Mouse (Mus musculus): ENCODE data around the gene Hoxb9.

The Hoxb9 gene

GRCm38 (mm10) chr11:96284774-96285734 is 13.8 kb downstream of the Hoxb9 start:
- no peak for DNase-seq

- DNase-seq = peak; percentile 62
These were observed 14.8 kb downstream of the Hoxb9 start, which contains the start of gene Hoxb7 for GRCm38 (mm10) chr11:96285771-96286738. Gene Hoxb7, plus strand, starts transcription at chr11:96286623.

- no peak for DNase-seq
These were observed 15.6 kb downstream of the Hoxb9 start for GRCm38 (mm10) chr11:96286739-96287385.

GRCm38 (mm10) chr11:96287411-96287810 is 16.2 kb downstream of the Hoxb9 start:
- no peak for DNase-seq

GRCm38 (mm10) chr11:96288455-96289221 is 17.4 kb downstream of the Hoxb9 start:
- DNase-seq = no peak

- DNase-seq = no peak
These were observed 18.0 kb downstream of the Hoxb9 start for GRCm38 (mm10) chr11:96289293-96289692.

- DNase-seq = no peak
These were observed 18.6 kb downstream of the Hoxb9 start for GRCm38 (mm10) chr11:96289837-96290236.

GRCm38 (mm10) chr11:96290705-96291355 is 19.6 kb downstream of the Hoxb9 start:
- no peak for DNase-seq

GRCm38 (mm10) chr11:96291681-96292564 is 20.7 kb downstream of the Hoxb9 start, which contains the start of gene Hoxb6:
Gene Hoxb6, plus strand, starts transcription at chr11:96292476.
- no peak for DNase-seq

GRCm38 (mm10) chr11:96292565-96293301 is 21.5 kb downstream of the Hoxb9 start:
- DNase-seq = no peak

- no peak for DNase-seq
These were observed 22.2 kb downstream of the Hoxb9 start for GRCm38 (mm10) chr11:96293302-96293921.

GRCm38 (mm10) chr11:96294245-96295091 is 23.2 kb downstream of the Hoxb9 start:
- peak; percentile 86 for DNase-seq

- DNase-seq = no peak
These were observed 24.0 kb downstream of the Hoxb9 start for GRCm38 (mm10) chr11:96295092-96295835.

- no peak for DNase-seq
These were observed 25.7 kb downstream of the Hoxb9 start for GRCm38 (mm10) chr11:96296997-96297396.

- DNase-seq = no peak
These were observed 26.2 kb downstream of the Hoxb9 start for GRCm38 (mm10) chr11:96297428-96297827.

GRCm38 (mm10) chr11:96297968-96298635 is 26.8 kb downstream of the Hoxb9 start:
- no peak for DNase-seq
